Mouse (Mus musculus) G1E-ER4 (cell line): Measurements from ENCODE around the gene 4930432K21Rik. TPM values are rescaled to one million over a fixed set of nuclear protein-coding genes. Genes with fewer than 3 reads are reported as not detected.

Experiments used
- GATA1 ChIP-seq: IDR thresholded peaks from one replicate; pipeline ENCODE4 v1.8.0; 2012; ENCODE audit warnings: low read length, inconsistent platforms
- polyA plus RNA-seq: library from polyadenylated mRNA; stranded (reverse); fragments of >175 nt; gene quantifications from 2 replicates; pipeline ENCODE4 v1.2.3, GENCODE M21; 2012

Gene 4930432K21Rik
- polyA plus RNA-seq, 1 experiment: 0.19 TPM

- no peak for TF ChIP-seq GATA1
Observed at GRCm38 (mm10) chr8:84197922-84198774, 50.3 kb downstream of the 4930432K21Rik start.

GRCm38 (mm10) chr8:84198871-84199270, 51.0 kb downstream of the 4930432K21Rik start:
- TF ChIP-seq GATA1: no peak

GRCm38 (mm10) chr8:84199348-84200125, 51.7 kb downstream of the 4930432K21Rik start:
- TF ChIP-seq GATA1: no peak

GRCm38 (mm10) chr8:84200126-84200555, 52.3 kb downstream of the 4930432K21Rik start:
- no peak for TF ChIP-seq GATA1

- TF ChIP-seq GATA1: no peak
Observed at GRCm38 (mm10) chr8:84200652-84201544, 53.1 kb downstream of the 4930432K21Rik start.

GRCm38 (mm10) chr8:84201545-84202245, 53.9 kb downstream of the 4930432K21Rik start:
- TF ChIP-seq GATA1: no peak

GRCm38 (mm10) chr8:84202466-84202865, 54.6 kb downstream of the 4930432K21Rik start:
- no peak for TF ChIP-seq GATA1

- TF ChIP-seq GATA1: no peak
Observed at GRCm38 (mm10) chr8:84202938-84203917, 55.4 kb downstream of the 4930432K21Rik start.

- TF ChIP-seq GATA1: no peak
Observed at GRCm38 (mm10) chr8:84203975-84204772, 56.3 kb downstream of the 4930432K21Rik start.

GRCm38 (mm10) chr8:84205073-84205472, 57.2 kb downstream of the 4930432K21Rik start:
- no peak for TF ChIP-seq GATA1

GRCm38 (mm10) chr8:84206666-84207065, 58.8 kb downstream of the 4930432K21Rik start:
- TF ChIP-seq GATA1: no peak

GRCm38 (mm10) chr8:84207811-84208210, 60.0 kb downstream of the 4930432K21Rik start:
- no peak for TF ChIP-seq GATA1
